Mouse (Mus musculus) forebrain, embryonic 11.5 days (tissue): ENCODE measurements around the gene F2. TPM values are rescaled to one million over a fixed set of nuclear protein-coding genes. Genes with fewer than 3 reads are reported as not detected.

Source experiments
- ATAC-seq: fragments of 200-750 bp; cut with Nextera tagmentation; replicated peaks from 2 replicates; pipeline ENCODE4 v1.8.0; 2017; ENCODE audit warnings: moderate TSS enrichment; ENCODE audit not compliant: low FRiP score
- DNase-seq: peaks from one replicate; pipeline ENCODE4 v3.0.0-alpha.2; 2017; ENCODE audit warnings: low spot score
- H3K27ac ChIP-seq: fragments of 300-500 bp; sonication (generic); 2 replicates; pipeline ENCODE4 v1.5.1; 2014; ENCODE audit warnings: low read depth, low read length
- H3K27me3 ChIP-seq: fragments of 300-500 bp; sonication (generic); 2 replicates; pipeline ENCODE4 v1.6.1; 2014; ENCODE audit warnings: mild to moderate bottlenecking, low read length, mixed read lengths; ENCODE audit not compliant: control insufficient read depth, insufficient read depth
- H3K36me3 ChIP-seq: fragments of 300-500 bp; sonication (generic); 2 replicates; pipeline ENCODE4 v1.6.1; 2014; ENCODE audit warnings: mild to moderate bottlenecking, low read length, moderate library complexity, mixed read lengths; ENCODE audit not compliant: control insufficient read depth, insufficient read depth
- H3K4me1 ChIP-seq: fragments of 300-500 bp; sonication (generic); replicated peaks from 2 replicates; pipeline ENCODE4 v1.6.1; 2014; ENCODE audit warnings: low read length, mixed read lengths; ENCODE audit not compliant: control insufficient read depth, insufficient read depth
- H3K4me2 ChIP-seq: fragments of 300-500 bp; sonication (generic); 2 replicates; pipeline ENCODE4 v1.6.1; 2014; ENCODE audit warnings: low read depth, mild to moderate bottlenecking, low read length, moderate library complexity, mixed read lengths; ENCODE audit not compliant: severe bottlenecking
- H3K4me3 ChIP-seq: fragments of 300-500 bp; sonication (generic); 2 replicates; pipeline ENCODE4 v1.5.1; 2014; ENCODE audit warnings: low read depth, low read length
- H3K9ac ChIP-seq: fragments of 300-500 bp; sonication (generic); 2 replicates; pipeline ENCODE4 v1.6.1; 2014; ENCODE audit warnings: low read length
- H3K9me3 ChIP-seq: fragments of 300-500 bp; sonication (generic); 2 replicates; pipeline ENCODE4 v1.6.1; 2016; ENCODE audit warnings: low read length, mixed read lengths; ENCODE audit not compliant: control insufficient read depth
- WGBS: fragments of 180-500 bp; shearing (Covaris S2); extraction: QIAGEN DNeasy Blood & Tissue Kit; methylation state at CpG from one replicate; pipeline ENCODE4 v1.1.7; 2014; 5-methylcytosine and 5-hydroxymethylcytosine counted together
- polyA plus RNA-seq: library from polyadenylated mRNA; unstranded; fragments of >200 nt; fragmentation: Nextera tagmentation; extraction: Ambion mirVana; gene quantifications from 2 replicates; pipeline ENCODE4 v1.2.1, GENCODE M21; 2014

Gene F2
- polyA plus RNA-seq: not detected in 2 replicates

- DNase-seq (peak; percentile 47), ATAC-seq (no peak)
- WGBS: 86% methylated on average over 8 of the region's 8 CpGs
- Histone ChIP-seq H3K9ac (no peak within 1 kb of the TSS), H3K4me3 (no peak within 1 kb of the TSS), H3K27ac (no peak within 1 kb of the TSS), H3K9me3 (no peaks in the 10 kb centered on the region), H3K36me3 (no peaks in the 10 kb centered on the region), H3K27me3 (no peaks in the 10 kb centered on the region), H3K4me2 (no peak within 1 kb of the TSS), H3K4me1 (no peaks in the 10 kb centered on the region)
These were observed at the start of gene F2 for GRCm38 (mm10) chr2:91636229-91636628. Gene F2 (minus strand): TSS chr2:91636414.

- H3K36me3 ChIP-seq: no peaks in the 10 kb centered on the region
- H3K4me1 ChIP-seq: no peaks in the 10 kb centered on the region
- DNase-seq (no peak), ATAC-seq (no peak)
- H3K4me3 ChIP-seq: no peak overlapping the region
- H3K9ac ChIP-seq: no peak overlapping the region
- WGBS: 83% methylated on average over 8 of the region's 8 CpGs
- H3K9me3 ChIP-seq: no peaks in the 10 kb centered on the region
- no peak overlapping the region for H3K4me2 ChIP-seq
- H3K27ac ChIP-seq: no peak overlapping the region
- H3K27me3 ChIP-seq: no peaks in the 10 kb centered on the region
These were observed 47.7 kb upstream of the F2 start for GRCm38 (mm10) chr2:91683919-91684318.

GRCm38 (mm10) chr2:91682850-91683249 is 46.6 kb upstream of the F2 start:
- DNase-seq (no peak), ATAC-seq (no peak)
- Histone ChIP-seq H3K4me2 (no peak overlapping the region), H3K4me1 (no peaks in the 10 kb centered on the region), H3K27ac (no peak overlapping the region), H3K9ac (no peak overlapping the region), H3K9me3 (no peaks in the 10 kb centered on the region), H3K4me3 (no peak overlapping the region), H3K36me3 (no peaks in the 10 kb centered on the region), H3K27me3 (no peaks in the 10 kb centered on the region)
- 58% methylated on average over 4 of the region's 4 CpGs for WGBS

- Histone ChIP-seq H3K4me2 (no peak overlapping the region), H3K9me3 (no peaks in the 10 kb centered on the region), H3K4me3 (no peak overlapping the region), H3K9ac (no peak overlapping the region), H3K27ac (no peak overlapping the region), H3K36me3 (no peaks in the 10 kb centered on the region), H3K27me3 (no peaks in the 10 kb centered on the region), H3K4me1 (no peaks in the 10 kb centered on the region)
- no peak for ATAC-seq
- DNase-seq: no peak
These were observed 40.7 kb upstream of the F2 start for GRCm38 (mm10) chr2:91676961-91677360.

GRCm38 (mm10) chr2:91676420-91676819 is 40.2 kb upstream of the F2 start:
- no peaks in the 10 kb centered on the region for H3K36me3 ChIP-seq

GRCm38 (mm10) chr2:91674895-91675294 is 38.7 kb upstream of the F2 start:
- Histone ChIP-seq H3K9ac (no peak overlapping the region), H3K27me3 (no peaks in the 10 kb centered on the region), H3K27ac (no peak overlapping the region), H3K4me3 (no peak overlapping the region), H3K36me3 (no peaks in the 10 kb centered on the region), H3K4me1 (no peaks in the 10 kb centered on the region), H3K4me2 (no peak overlapping the region), H3K9me3 (no peaks in the 10 kb centered on the region)
- ATAC-seq (no peak), DNase-seq (no peak)
- WGBS: 94% methylated on average over 5 of the region's 5 CpGs

More at GRCm38 (mm10) chr2:91676420-91676819, 40.2 kb upstream of the F2 start:
- no peak overlapping the region for H3K27ac ChIP-seq
- ATAC-seq (no peak), DNase-seq (no peak)
- no peak overlapping the region for H3K4me3 ChIP-seq
- no peaks in the 10 kb centered on the region for H3K9me3 ChIP-seq
- no peaks in the 10 kb centered on the region for H3K4me1 ChIP-seq
- H3K9ac ChIP-seq: no peak overlapping the region
- no peak overlapping the region for H3K4me2 ChIP-seq
- 94% methylated on average over 2 of the region's 2 CpGs for WGBS
- H3K27me3 ChIP-seq: no peaks in the 10 kb centered on the region

- no peak overlapping the region for H3K4me2 ChIP-seq
- H3K9ac ChIP-seq: no peak overlapping the region
- DNase-seq (no peak), ATAC-seq (no peak)
- H3K4me3 ChIP-seq: no peak overlapping the region
- no peaks in the 10 kb centered on the region; the same call in 1 of the 2 replicates for H3K36me3 ChIP-seq
- no peaks in the 10 kb centered on the region for H3K27me3 ChIP-seq
- WGBS: 96% methylated on average over 2 of the region's 2 CpGs
- H3K9me3 ChIP-seq: no peaks in the 10 kb centered on the region
- no peaks in the 10 kb centered on the region for H3K4me1 ChIP-seq
- no peak overlapping the region for H3K27ac ChIP-seq
These were observed 37.4 kb upstream of the F2 start for GRCm38 (mm10) chr2:91673587-91673986.

- 96% methylated on average over 6 of the region's 6 CpGs for WGBS
- H3K4me1 ChIP-seq: no peaks in the 10 kb centered on the region
These were observed 33.8 kb upstream of the F2 start for GRCm38 (mm10) chr2:91670038-91670437.

GRCm38 (mm10) chr2:91669326-91669725 is 33.1 kb upstream of the F2 start:
- Histone ChIP-seq H3K9me3 (no peaks in the 10 kb centered on the region), H3K4me2 (no peak overlapping the region), H3K4me3 (no peak overlapping the region), H3K4me1 (no peaks in the 10 kb centered on the region), H3K36me3 (no peaks in the 10 kb centered on the region; the same call in 1 of the 2 replicates), H3K27ac (no peak overlapping the region), H3K27me3 (no peaks in the 10 kb centered on the region), H3K9ac (no peak overlapping the region)
- DNase-seq (no peak), ATAC-seq (no peak)
- 93% methylated on average over 8 of the region's 8 CpGs for WGBS

More at GRCm38 (mm10) chr2:91670038-91670437, 33.8 kb upstream of the F2 start:
- no peaks in the 10 kb centered on the region; the same call in 1 of the 2 replicates for H3K36me3 ChIP-seq
- ATAC-seq (no peak), DNase-seq (no peak)
- H3K4me2 ChIP-seq: no peak overlapping the region
- no peak overlapping the region for H3K9ac ChIP-seq
- H3K27ac ChIP-seq: no peak overlapping the region
- H3K9me3 ChIP-seq: no peaks in the 10 kb centered on the region
- no peaks in the 10 kb centered on the region for H3K27me3 ChIP-seq
- H3K4me3 ChIP-seq: no peak overlapping the region
